Mouse (Mus musculus) monocyte, adult 2 months (primary cell): Measurements from ENCODE around the gene Fcgr1.
"Not testable (repeated sequence)": the region's sequence is repeated elsewhere in the genome, so short reads cannot be mapped to it uniquely, and the experiment has no call there.

Experiments
- DNase-seq, 2 experiments: peaks; one replicate each; pipeline ENCODE4 v3.0.0; 2022; ENCODE audit warnings: low spot score in 2 of 2, low read depth in 1 of 2

Gene Fcgr1

GRCm38 (mm10) chr3:96293787-96294186 lies at the start of gene Fcgr1:
Gene Fcgr1 (minus strand): TSS chr3:96293969.
- DNase-seq = no peak

DNA sequence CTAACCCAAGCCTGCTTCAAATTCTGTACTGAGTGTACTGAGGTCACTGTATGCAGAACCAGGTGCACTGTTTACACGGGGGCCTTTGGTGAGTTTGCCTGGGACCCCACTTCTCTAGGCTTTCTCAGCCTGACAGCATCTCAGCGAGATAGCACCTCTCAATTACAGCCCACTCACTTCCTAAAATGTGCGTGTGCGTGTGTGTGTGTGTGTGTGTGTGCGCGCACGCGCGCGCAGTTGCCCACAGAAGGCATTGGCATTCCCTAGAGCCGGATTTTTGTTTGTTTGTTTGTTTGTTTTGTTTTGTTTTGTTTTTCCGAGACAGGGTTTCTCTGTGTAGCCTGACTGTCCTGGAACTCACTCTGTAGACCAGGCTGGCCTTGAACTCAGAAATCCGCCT lies 48.9 kb upstream of the Fcgr1 start:
- not testable (repeated sequence) for DNase-seq

GRCm38 (mm10) chr3:96342100-96342499 lies 48.3 kb upstream of the Fcgr1 start:
- not testable (repeated sequence) for DNase-seq

DNA sequence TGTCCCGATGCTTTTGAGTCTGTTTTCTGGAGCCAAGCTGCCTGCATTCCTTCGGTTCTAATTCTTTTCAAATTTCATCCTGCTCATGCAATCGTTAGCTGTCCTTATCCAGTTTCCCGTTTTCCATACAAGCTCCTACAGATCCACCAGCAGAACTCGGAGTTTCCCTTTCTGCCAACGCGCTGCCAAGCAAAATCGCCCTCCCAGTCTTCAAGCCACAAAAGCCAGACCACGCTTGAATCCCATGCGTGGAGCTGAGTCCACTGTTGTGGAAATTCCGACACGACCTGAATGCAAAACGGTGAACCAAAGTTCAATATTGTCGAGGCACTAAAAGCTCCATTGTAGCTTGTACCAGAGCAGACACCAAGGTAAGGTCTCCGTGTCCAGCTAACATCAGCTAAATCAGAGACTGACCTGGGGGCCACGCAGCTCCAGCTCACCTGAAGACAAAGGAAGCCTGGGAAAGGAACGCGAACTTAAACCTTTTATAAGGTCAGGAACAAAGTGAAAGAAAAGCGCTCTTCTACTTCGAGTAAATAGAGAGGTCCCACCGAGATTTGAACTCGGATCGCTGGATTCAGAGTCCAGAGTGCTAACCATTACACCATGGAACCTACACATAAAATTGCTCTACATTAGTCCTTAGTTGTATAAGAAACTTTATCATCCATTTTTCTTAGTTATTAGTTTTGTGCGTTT lies 47.0 kb upstream of the Fcgr1 start:
- DNase-seq = no peak

- DNase-seq = no peak
These were observed 45.2 kb upstream of the Fcgr1 start for GRCm38 (mm10) chr3:96338849-96339480.

DNA sequence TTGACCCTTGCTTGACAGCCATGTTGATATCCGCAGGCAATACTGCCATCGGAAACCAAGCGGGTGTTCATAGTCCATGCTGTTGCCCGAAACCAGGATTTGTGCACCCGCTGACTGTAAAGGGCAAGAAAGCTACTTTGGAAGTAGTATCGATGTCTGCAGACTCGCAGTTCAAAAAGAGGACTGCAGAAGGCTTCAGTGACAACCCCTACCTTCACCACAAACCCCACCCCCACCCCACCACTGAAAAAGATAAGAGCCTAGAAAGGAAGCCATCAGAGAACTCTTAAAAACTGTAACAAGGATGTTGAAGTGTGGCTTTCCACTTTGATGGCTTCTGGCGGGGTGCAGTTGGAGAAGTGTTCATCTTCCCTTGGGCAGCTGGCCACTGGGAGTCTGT lies 44.3 kb upstream of the Fcgr1 start:
- no peak for DNase-seq

DNA sequence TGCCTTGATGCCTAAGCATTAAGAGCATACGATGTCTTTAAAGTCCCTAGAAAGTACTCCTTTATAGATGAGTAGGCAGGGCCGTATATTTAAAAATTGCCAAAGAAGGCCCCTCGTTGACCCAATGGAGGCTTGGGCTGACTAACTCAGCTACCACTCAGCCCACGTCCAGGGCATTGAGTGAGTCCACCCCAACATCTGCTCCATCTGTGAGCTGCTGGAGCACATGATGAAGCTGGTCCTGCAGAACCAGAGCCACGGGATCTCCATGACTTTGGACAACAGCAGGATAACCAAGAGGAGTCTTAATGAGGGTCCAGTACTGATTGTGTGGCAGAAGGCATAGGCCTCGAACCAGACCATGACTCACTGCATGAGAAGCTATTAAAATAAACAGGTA lies 43.5 kb upstream of the Fcgr1 start:
- DNase-seq = no peak

DNA sequence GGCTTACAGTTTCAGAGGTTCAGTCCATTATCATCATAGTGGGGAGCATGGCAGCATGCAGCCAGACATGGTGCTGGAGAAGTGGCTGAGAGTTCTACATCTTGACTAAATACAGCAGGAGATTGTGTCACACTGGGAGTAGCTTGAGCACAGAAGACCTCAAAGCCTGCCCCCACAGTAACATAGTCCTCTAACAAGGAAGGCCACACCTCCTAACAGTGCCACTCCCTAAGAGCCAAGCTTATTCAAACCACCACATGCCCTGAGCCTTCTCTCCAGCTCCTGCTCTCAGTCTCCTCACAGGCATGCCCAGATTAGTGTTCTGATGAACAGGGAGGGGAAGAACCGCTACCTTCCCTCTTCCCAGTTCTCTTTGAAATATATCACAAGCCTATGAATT lies 42.9 kb upstream of the Fcgr1 start:
- DNase-seq = no peak

GRCm38 (mm10) chr3:96335591-96335990 lies 41.8 kb upstream of the Fcgr1 start:
- no peak for DNase-seq

GRCm38 (mm10) chr3:96335163-96335550 lies 41.4 kb upstream of the Fcgr1 start:
- DNase-seq = no peak

DNA sequence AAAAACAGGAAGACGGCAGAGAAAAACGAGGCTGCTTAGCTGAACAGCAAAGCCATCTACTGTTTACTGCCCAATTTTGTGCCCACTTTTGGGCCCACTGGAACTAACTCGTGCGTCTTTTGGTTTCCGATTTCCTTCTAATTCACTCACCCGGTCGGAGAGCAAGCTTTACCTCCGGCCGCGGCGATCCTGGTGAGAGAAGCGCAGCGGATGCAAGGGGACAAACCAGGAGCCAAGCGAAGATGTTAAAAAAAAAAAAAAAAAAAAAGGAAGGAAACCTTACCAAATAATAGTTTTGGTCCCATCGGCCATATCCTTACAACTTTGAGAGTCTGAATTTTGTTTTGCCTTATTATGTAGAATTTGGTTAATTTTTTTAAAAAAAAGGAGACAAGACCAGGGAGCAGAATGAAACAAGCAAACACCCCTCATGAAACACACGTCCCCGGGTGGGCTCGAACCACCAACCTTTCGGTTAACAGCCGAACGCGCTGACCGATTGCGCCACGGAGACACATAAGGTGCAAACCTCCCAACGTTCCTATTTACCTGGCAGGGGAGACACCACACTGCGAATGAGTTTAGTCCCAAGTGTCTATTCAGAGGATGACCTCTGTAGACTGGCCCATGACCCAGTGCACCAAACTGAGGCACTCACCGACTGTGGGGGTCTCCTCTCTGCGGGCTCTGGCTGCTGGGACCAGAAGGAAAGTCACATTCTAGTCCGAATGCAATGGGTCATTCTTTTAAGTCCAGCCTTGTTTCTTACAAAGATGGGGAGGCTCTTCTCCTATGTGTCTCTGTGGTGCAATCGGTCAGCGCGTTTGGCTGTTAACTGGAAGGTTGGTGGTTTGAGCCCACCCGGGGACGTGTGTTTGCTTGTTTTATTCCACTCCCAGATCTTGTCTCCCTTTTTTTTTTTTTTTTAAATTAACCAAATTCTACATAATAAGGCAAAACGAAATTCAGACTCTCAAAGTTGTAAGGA lies 40.7 kb upstream of the Fcgr1 start:
- DNase-seq = no peak

DNA sequence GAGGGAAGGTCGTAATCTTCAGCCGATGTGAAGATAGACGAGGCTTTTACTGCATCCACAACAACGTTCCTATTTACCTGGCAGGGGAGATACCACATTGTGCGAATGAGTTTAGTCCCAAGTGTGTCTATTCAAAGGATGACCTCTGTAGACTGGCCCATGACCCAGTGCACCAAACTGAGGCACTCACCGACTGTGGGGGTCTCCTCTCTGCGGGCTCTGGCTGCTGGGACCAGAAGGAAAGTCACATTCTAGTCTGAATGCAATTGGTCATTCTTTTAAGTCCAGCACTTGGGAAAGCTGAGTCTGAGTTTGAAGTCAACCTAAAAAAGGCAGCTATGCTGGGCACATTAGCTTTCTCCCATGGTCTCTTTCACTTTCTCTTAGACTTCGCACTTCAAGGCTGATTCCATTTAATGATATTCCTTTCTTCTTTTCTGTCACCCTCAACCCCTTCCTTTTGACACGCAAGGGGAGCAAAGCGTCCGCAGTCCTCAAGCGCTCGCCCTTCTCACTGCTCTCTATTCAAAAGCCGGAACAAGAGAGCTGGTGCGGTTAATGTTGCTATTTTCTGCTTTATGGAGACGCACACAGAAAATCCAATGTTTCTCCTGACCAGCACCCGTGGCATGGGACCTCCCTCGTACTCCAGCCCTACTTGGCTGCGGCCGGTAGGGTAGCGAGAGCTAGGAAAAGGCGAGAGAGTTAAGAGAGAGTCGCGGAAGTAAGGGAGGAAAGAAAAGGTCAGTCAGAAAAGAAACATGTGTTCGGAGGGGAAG lies 39.8 kb upstream of the Fcgr1 start:
- DNase-seq = no peak

DNA sequence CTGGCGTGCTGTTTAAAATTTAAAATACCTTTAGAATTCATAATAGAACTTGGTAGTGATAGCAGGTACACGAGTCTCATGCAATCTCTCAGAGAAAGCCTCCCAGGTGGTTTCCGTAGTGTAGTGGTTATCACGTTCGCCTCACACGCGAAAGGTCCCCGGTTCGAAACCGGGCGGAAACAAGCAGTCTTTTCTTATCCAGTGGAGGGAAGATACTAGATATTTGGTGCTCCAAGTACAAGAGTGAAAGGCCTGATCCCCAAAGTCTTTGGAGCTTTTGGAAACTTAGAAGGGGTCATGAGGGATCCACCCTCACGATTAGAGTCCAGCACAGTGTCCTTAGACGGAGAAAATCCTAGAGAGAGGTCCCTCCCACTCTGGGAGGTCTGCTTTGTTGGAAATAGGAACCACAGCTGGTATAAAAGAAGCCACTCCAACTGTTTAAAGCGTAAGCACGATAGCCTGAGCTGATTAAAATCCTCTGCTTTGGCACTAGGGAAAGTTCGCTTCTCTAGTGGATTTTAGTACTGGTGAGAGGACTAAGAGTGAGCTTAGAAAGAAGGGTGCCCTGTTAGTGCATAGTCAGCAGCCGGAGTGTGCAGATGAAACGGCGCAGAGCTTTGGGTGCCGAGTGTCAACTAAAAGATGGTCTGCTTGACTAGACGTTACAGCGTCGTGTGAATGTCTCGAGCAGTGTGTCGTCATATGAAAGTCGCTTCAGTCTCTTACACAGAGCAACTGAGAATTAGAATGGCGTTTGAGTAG lies 39.0 kb upstream of the Fcgr1 start:
- no peak for DNase-seq

GRCm38 (mm10) chr3:96332000-96332399 lies 38.2 kb upstream of the Fcgr1 start:
- DNase-seq = no peak

DNA sequence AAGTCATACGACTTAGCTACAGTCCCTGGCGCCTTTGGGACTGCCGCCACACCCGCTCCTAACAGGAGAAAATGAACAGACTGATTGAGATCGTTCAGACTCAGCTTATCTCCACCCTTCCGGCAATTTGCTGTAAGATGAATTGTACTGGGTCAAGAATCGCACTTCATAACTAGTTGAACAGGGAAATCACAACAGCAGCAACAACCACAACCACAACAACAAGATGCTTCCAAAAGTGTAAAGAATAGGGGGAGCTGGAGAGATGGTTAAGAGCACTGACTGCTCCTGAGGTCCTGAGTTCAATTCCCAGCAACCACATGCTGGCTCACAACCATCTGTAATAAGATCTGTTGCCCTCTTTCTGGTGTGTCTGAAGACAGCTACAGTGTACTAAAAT lies 37.7 kb upstream of the Fcgr1 start:
- no peak for DNase-seq

GRCm38 (mm10) chr3:96330603-96331002 lies 36.8 kb upstream of the Fcgr1 start:
- DNase-seq = no peak

DNA sequence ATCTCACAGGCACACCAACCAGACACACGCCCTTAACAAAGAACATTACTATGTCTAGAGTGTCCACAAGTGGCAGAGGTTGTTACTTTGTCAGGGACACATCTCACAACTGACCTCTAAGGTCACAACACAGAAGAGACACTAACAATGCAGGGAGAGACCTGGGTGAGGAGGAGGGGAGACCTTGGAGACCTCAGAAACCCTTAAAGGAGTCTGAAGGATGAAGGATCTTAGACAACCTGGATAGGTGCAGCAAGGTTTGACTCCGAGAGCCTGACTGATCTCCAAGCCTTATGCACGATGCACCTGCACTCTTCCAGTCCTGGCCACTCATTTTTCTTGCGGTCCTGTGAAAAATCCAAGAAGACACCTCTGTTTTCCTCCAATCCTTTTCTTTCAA lies 36.4 kb upstream of the Fcgr1 start:
- no peak for DNase-seq

DNA sequence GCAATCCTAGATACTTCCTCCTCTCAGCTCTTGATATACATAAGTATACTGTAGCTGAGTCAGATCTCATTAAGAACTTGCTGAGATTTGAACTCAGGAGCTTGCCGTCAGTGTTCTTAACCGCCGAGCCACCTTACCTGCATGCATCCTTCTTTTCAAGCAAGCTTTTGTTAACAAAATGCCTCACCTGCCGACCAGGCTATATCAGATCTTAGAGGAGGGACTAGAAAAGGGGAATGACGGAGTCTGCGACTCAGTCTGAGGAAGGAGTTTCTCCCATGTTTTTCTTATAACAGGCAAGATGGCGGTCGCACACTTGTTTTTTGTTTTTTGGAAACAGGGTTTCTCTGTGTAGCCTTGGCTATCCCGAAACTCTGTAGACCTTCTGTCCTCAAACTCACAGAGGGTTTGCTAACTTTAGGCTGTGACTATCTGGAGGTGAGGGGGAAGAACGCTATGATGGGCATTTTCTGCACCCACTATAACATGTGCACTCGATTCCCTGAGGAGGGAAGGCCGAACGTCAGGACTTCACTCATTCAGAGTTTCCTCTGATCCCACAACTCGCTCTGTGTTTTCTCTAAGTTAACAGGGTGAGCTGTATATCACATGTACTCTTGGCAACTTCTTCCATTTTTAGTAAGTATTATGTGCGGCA lies 35.1 kb upstream of the Fcgr1 start:
- DNase-seq = no peak

DNA sequence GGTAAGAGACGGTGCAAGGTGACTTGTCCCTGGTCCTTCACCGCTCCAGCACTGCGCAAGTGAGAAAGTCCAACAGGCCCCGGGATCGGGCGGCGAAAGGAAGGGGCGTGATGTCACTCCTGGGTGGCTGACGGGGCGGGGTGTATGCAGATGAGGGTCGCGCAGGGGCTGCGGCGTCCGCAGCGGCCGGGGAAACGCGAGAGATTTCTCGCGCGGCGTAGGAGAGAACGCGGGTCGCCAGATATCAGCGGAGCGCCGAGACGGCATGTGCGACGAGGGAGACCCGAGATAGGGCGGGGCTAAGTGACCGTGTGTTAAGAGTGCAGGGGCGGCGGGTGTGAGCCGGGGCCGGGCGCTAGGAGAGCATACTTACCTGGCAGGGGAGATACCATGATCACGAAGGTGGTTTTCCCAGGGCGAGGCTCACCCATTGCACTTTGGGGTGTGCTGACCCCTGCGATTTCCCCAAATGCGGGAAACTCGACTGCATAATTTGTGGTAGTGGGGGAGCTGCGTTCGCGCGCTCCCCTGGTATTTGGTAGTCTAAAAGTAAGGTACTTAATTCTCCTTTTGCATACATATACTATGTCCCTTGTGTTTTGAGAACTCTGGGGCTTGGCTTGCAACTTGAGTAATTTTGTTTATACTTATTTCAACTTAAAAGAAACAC lies 34.4 kb upstream of the Fcgr1 start:
- DNase-seq = not testable (repeated sequence)
